Mouse (Mus musculus): Measurements from ENCODE around the gene Arfgef2. TPM values are rescaled to one million over a fixed set of nuclear protein-coding genes. Genes with fewer than 3 reads are reported as not detected.

Arfgef2 gene
- total and polyA plus RNA-seq, 3 experiments = 9.2 to 18.7 (median 11.2) TPM

GRCm38 (mm10) chr2:166820844-166821243 lies 15.5 kb downstream of the Arfgef2 start:
- no peak overlapping the region for H3K4me3 ChIP-seq (replicated peaks in 1 of 3; ENCODE audit: low read depth in 2 of 3, low read length in 2 of 3, poor library complexity in 1 of 3)
- H3K27ac ChIP-seq (ENCODE audit: insufficient read depth, low read depth) = no peak overlapping the region
- in situ Hi-C loops (cut with MboI; ENCODE audit: low pct_ligation_motif_present, low pct_unique_long_range_greater_than_20kb, low sequenced_read_pairs) (no loop called here), dilution Hi-C loops (cut with MboI; ENCODE audit: extremely low pct_ligation_motif_present, extremely low pct_unique_long_range_greater_than_20kb, low sequenced_read_pairs) (no loop called here)
- no peak overlapping the region for H3K9ac ChIP-seq (ENCODE audit: insufficient read depth, low read depth)
- H3K4me2 ChIP-seq (ENCODE audit: insufficient read depth, low read depth, poor library complexity, severe bottlenecking) = no peak overlapping the region
- no peaks in the 10 kb centered on the region for H3K27me3 ChIP-seq (replicated peaks)
- no peak for DNase-seq (ENCODE audit: extremely low read depth)
- no peaks in the 10 kb centered on the region for H3K79me2 ChIP-seq (replicated peaks; ENCODE audit: control insufficient read depth, extremely low read depth, insufficient read depth, poor library complexity, severe bottlenecking)
- H3K4me1 ChIP-seq (ENCODE audit: control insufficient read depth in 1 of 2, insufficient read depth in 2 of 2) = peaks cover 20 to 59% of the 10 kb centered on the region in 2 experiments
- TF ChIP-seq HCFC1 (IDR thresholded peaks at IDR 0.05; ENCODE audit: low read depth, low read length) (no peak), GABPA (IDR thresholded peaks at IDR 0.05; ENCODE audit: insufficient replicate concordance, low read depth, low read length) (no peak), CTCF (conservative IDR thresholded peaks at IDR 0.05 in 1 of 2, IDR thresholded peaks at IDR 0.05 in 1 of 2; ENCODE audit: low read depth in 2 of 2, low read length in 2 of 2) (no peak), ELF1 (IDR thresholded peaks at IDR 0.05; ENCODE audit: low read depth, low read length) (no peak), SIN3A (IDR thresholded peaks at IDR 0.05; ENCODE audit: low read length) (no peak), POLR2AphosphoS2 (IDR thresholded peaks at IDR 0.05; ENCODE audit: low read depth, low read length) (no peak), E2F4 (IDR thresholded peaks at IDR 0.05; ENCODE audit: insufficient replicate concordance, low read depth, low read length) (no peak), BHLHE40 (IDR thresholded peaks at IDR 0.05; ENCODE audit: low read depth, low read length) (no peak)
- peaks cover 0 to 25% of the 10 kb centered on the region in 2 experiments for H3K36me3 ChIP-seq (replicated peaks in 1 of 2; ENCODE audit: control insufficient read depth in 1 of 2, insufficient read depth in 1 of 2, low read length in 1 of 2)
- no peaks in the 10 kb centered on the region for H3K9me3 ChIP-seq (replicated peaks; ENCODE audit: low read length)

DNA sequence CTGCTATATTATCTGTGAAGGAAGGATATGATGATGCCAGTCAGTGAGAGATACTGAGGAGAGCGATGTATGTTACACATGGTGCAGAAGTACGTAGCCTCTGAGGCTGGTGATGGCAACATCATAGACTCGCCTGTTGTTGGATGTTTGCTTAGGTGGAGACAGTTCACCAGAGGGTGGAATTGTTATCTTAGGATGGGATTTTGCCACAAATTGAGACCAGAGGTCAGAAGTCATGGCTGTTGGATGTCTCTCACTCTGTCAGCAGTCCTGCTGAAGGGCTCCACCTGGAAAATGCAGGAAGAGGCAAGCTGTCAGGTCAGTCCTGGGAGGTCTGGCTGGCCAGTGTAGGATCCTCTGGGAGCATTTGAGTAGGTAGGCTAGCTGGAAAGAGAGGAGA lies 16.0 kb downstream of the Arfgef2 start:
- Histone ChIP-seq H3K27ac (ENCODE audit: insufficient read depth, low read depth) (no peak overlapping the region), H3K4me1 (ENCODE audit: control insufficient read depth in 1 of 2, insufficient read depth in 2 of 2) (peaks cover 21 to 65% of the 10 kb centered on the region in 2 experiments), H3K9me3 (replicated peaks; ENCODE audit: low read length) (no peaks in the 10 kb centered on the region), H3K36me3 (replicated peaks in 1 of 2; ENCODE audit: control insufficient read depth in 1 of 2, insufficient read depth in 1 of 2, low read length in 1 of 2) (peaks cover 0 to 25% of the 10 kb centered on the region in 2 experiments), H3K9ac (ENCODE audit: insufficient read depth, low read depth) (no peak overlapping the region), H3K4me3 (replicated peaks in 1 of 3; ENCODE audit: low read depth in 2 of 3, low read length in 2 of 3, poor library complexity in 1 of 3) (no peak overlapping the region), H3K79me2 (replicated peaks; ENCODE audit: control insufficient read depth, extremely low read depth, insufficient read depth, poor library complexity, severe bottlenecking) (no peaks in the 10 kb centered on the region), H3K27me3 (replicated peaks) (no peaks in the 10 kb centered on the region), H3K4me2 (ENCODE audit: insufficient read depth, low read depth, poor library complexity, severe bottlenecking) (no peak overlapping the region)
- DNase-seq (ENCODE audit: extremely low read depth) = no peak
- dilution Hi-C loops (cut with MboI; ENCODE audit: extremely low pct_ligation_motif_present, extremely low pct_unique_long_range_greater_than_20kb, low sequenced_read_pairs) (no loop called here), in situ Hi-C loops (cut with MboI; ENCODE audit: low pct_ligation_motif_present, low pct_unique_long_range_greater_than_20kb, low sequenced_read_pairs) (no loop called here)
- TF ChIP-seq ETS1 (conservative IDR thresholded peaks at IDR 0.05; ENCODE audit: low read depth, low read length) (no peak), POLR2AphosphoS2 (IDR thresholded peaks at IDR 0.05; ENCODE audit: low read depth, low read length) (no peak), TCF12 (IDR thresholded peaks at IDR 0.05; ENCODE audit: low read depth, low read length) (no peak), MAZ (IDR thresholded peaks at IDR 0.05; ENCODE audit: low read depth, low read length) (no peak), MAFK (IDR thresholded peaks at IDR 0.05; ENCODE audit: insufficient replicate concordance, low read length) (no peak), MXI1 (IDR thresholded peaks at IDR 0.05; ENCODE audit: low read depth, low read length) (no peak), PAX5 (IDR thresholded peaks at IDR 0.05; ENCODE audit: low read length) (no peak), USF2 (conservative IDR thresholded peaks at IDR 0.05; ENCODE audit: low read depth, low read length) (no peak), JUN (IDR thresholded peaks at IDR 0.05; ENCODE audit: insufficient read depth, low read depth, low read length) (no peak), SIN3A (IDR thresholded peaks at IDR 0.05; ENCODE audit: low read length) (no peak), NELFE (IDR thresholded peaks at IDR 0.05; ENCODE audit: low read depth, low read length) (no peak), CHD1 (IDR thresholded peaks at IDR 0.05; ENCODE audit: low read depth, low read length) (no peak), NRF1 (IDR thresholded peaks at IDR 0.05; ENCODE audit: low read depth, low read length) (no peak), RAD21 (IDR thresholded peaks at IDR 0.05; ENCODE audit: low read depth, low read length) (no peak), HCFC1 (IDR thresholded peaks at IDR 0.05; ENCODE audit: low read depth, low read length) (no peak), IRF4 (IDR thresholded peaks at IDR 0.05; ENCODE audit: low read depth, low read length) (no peak), GABPA (IDR thresholded peaks at IDR 0.05; ENCODE audit: insufficient replicate concordance, low read depth, low read length) (no peak), JUND (conservative IDR thresholded peaks at IDR 0.05; ENCODE audit: low read depth, low read length) (no peak), MEF2A (IDR thresholded peaks at IDR 0.05; ENCODE audit: borderline replicate concordance, low read depth, low read length) (no peak)
